26 mouse cellular contexts compared by ENCODE assay signal in genomic region chr10:87873516-87873915, GRCm38 (mm10). TPM values are rescaled to one million over a fixed set of nuclear protein-coding genes. Genes with fewer than 3 reads are reported as not detected.
"Had no signal": no experiment of that assay in that cellular context is flagged by ENCODE, and none has a peak within 500 bp of the region (broad histone marks: within the 10 kb centered on the region; RNA-seq: fewer than 3 reads in every experiment).

No protein-coding gene starts in this region.

- H3K27me3 ChIP-seq: embryonic facial prominence, embryonic 12.5 days; embryonic facial prominence, embryonic 13.5 days; embryonic facial prominence, embryonic 15.5 days; forebrain, embryonic 12.5 days; forebrain, embryonic 13.5 days; forebrain, embryonic 15.5 days had no signal

- H3K9me3 ChIP-seq: embryonic facial prominence, embryonic 10.5 days; embryonic facial prominence, embryonic 12.5 days; embryonic facial prominence, embryonic 13.5 days; embryonic facial prominence, embryonic 15.5 days; forebrain, embryonic 10.5 days; forebrain, embryonic 12.5 days; forebrain, embryonic 13.5 days; forebrain, embryonic 15.5 days had no signal

- H3K9ac ChIP-seq: embryonic facial prominence, embryonic 12.5 days; embryonic facial prominence, embryonic 13.5 days; embryonic facial prominence, embryonic 15.5 days; forebrain, embryonic 12.5 days; forebrain, embryonic 13.5 days; forebrain, embryonic 15.5 days; forebrain, postnatal 0 days had no signal

- H3K27ac ChIP-seq: embryonic facial prominence, embryonic 12.5 days; embryonic facial prominence, embryonic 13.5 days; embryonic facial prominence, embryonic 15.5 days; forebrain, embryonic 10.5 days; forebrain, embryonic 12.5 days; forebrain, embryonic 13.5 days; forebrain, embryonic 15.5 days; gastrocnemius, adult 2 months; heart, adult 2 months had no signal

- ATAC-seq: forebrain, embryonic 14.5 days; forebrain, embryonic 15.5 days; forebrain, embryonic 16.5 days; forebrain, postnatal 0 days had no signal

- DNase-seq: cerebellum, adult 9-10 months; cerebellum, adult 9-11 months; cerebellum, postnatal 10 days; cerebellum, postnatal 14 days; cerebellum, postnatal 25 days; cerebellum, postnatal 36 days; forebrain, postnatal 0 days; gastrocnemius, adult 2 months; gastrocnemius, postnatal 10 days; gastrocnemius, postnatal 14 days; gastrocnemius, postnatal 25 days; gastrocnemius, postnatal 36 days; heart, adult 18-20 months; heart, adult 2 months had no signal

- H3K4me3 ChIP-seq: embryonic facial prominence, embryonic 10.5 days; embryonic facial prominence, embryonic 12.5 days; embryonic facial prominence, embryonic 13.5 days; embryonic facial prominence, embryonic 15.5 days; erythroblast, embryonic 14.5 days; forebrain, embryonic 10.5 days; forebrain, embryonic 12.5 days; forebrain, embryonic 13.5 days; forebrain, embryonic 15.5 days; gastrocnemius, adult 2 months; heart, adult 2 months had no signal

- H3K36me3 ChIP-seq: embryonic facial prominence, embryonic 10.5 days; embryonic facial prominence, embryonic 13.5 days; embryonic facial prominence, embryonic 15.5 days; forebrain, embryonic 10.5 days; forebrain, embryonic 12.5 days; forebrain, embryonic 15.5 days had no signal

- H3K4me2 ChIP-seq: embryonic facial prominence, embryonic 12.5 days; embryonic facial prominence, embryonic 13.5 days; embryonic facial prominence, embryonic 15.5 days; forebrain, embryonic 12.5 days; forebrain, embryonic 13.5 days; forebrain, embryonic 15.5 days had no signal

RNA-seq across cellular contexts. Expression of gene Igf1, which starts 15.5 kb away (rescaled TPM):
- total RNA-seq: granulocyte monocyte progenitor cell, adult 5-6 weeks had no signal
